Mouse (Mus musculus) lung, postnatal 0 days (tissue): ENCODE results near the gene Gm20604.

Source experiments
- CTCF ChIP-seq: IDR thresholded peaks from 2 replicates; pipeline ENCODE4 v1.5.1; 2016; ENCODE audit warnings: antibody characterized with exemption, mild to moderate bottlenecking
- EP300 ChIP-seq: IDR thresholded peaks from 2 replicates; pipeline ENCODE4 v1.6.1; 2016; ENCODE audit warnings: antibody characterized with exemption, mild to moderate bottlenecking, control low read depth

GRCm38 (mm10) chr12:102706833-102707463 lies 51.5 kb downstream of the Gm20604 start:
- no peak for TF ChIP-seq CTCF
- no peak for TF ChIP-seq EP300
